Mouse (Mus musculus): ENCODE data around the gene Abca1. TPM values are rescaled to one million over a fixed set of nuclear protein-coding genes. Genes with fewer than 3 reads are reported as not detected.

Abca1 gene
- 0.42 and 0.73 TPM in 2 replicates for polyA plus RNA-seq (2012; rRNA removed)

DNA sequence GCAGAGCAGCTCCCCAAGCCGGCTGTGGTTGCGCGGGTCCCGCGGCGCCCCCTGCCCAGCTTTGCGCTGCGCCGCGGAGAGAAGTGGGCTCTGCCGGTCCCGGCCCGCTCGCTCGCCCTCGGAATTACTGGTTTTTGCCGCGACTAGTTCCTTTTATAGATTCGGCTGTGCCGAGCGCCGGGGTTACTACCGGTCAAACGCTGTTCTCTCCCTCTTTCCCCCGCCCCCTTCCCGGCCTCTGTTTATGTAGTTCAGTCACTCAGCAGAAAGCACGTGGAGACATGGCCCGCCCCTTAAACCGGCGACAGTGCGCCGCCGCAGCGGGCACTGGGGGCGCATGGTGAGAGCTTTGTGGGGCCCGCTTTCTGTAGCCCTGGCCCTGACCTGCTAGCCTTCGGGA is at the start of gene Abca1:
TSS of gene Abca1 (minus strand) at position 129 of the 400 bp plus-strand sequence.

DNA sequence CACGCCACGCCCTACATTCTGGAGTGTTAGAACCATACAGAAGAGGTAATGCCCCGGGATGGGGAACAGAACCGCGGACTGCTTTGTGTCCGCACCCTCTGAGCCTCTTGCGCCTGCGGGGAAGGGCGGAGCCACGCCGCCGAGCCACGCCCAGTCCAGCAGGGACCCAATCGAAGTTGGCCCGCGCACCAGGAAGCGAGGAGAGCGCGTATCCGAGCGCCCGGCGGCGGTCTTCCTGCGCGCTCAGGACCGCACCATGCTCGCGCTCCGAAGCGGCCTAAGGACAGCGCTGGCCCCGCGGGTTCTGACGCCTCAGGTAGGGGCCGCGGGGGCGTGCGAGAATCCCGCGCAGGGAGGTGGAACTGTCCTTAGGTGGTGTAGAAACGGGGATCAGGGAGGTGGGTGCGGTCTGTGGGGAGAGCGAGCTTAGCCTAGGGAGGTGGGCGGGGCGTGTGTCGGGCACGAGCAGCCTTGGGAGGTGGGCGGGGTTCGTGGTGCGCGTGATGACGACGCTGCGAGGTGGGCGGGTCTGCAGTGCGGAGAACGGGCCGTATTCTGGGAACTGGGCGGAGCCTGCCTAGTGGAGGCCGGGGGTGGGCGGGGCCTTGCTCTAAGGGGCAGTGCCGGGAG is 147.8 kb downstream of the Abca1 start, which contains the start of gene Nipsnap3b:
TSS of gene Nipsnap3b (plus strand) at position 149 of the 630 bp plus-strand sequence.

DNA sequence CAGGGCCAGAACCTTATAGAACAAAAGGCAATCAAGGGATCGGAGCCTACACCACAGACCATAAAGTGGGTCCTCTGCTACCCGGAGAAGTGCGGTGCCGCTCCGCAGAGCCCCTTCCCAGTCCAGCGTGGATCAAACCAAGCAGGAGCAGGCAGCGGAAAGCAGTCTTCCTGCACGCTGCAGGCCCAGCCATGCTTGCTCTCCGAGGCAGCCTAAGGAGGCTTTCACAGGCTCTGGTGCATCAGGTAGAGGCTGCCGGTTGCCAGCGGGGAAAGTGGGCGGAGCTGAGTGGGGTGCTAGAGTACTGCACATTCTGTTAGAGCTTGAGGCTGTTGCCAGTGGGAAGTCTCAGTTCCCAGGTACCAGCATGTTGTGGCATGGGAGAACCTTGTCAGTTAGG is 170.4 kb downstream of the Abca1 start, which contains the start of gene Nipsnap3a:
TSS of gene Nipsnap3a (plus strand) at position 25 of the 400 bp plus-strand sequence.

Other genes starting within 250 kb of the Abca1 start
- not detected in 2 replicates for gene Olfr272, start 240.7 kb downstream of the Abca1 start, polyA plus RNA-seq (2012; rRNA removed)
- not detected in 2 replicates for gene Olfr270, start 195.3 kb downstream of the Abca1 start, polyA plus RNA-seq (2012; rRNA removed)
- not detected in 2 replicates for gene Nipsnap3a, start 170.6 kb downstream of the Abca1 start, polyA plus RNA-seq (2012; rRNA removed)
- 21.0 and 26.5 TPM in 2 replicates for gene Nipsnap3b, start 148.0 kb downstream of the Abca1 start, polyA plus RNA-seq (2012; rRNA removed)

Measured in stomach, adult 2 months (tissue).